Mouse (Mus musculus) stomach, embryonic 14.5 days (tissue): Measurements from ENCODE around the gene Gnl3l. TPM values are rescaled to one million over a fixed set of nuclear protein-coding genes. Genes with fewer than 3 reads are reported as not detected.
A peak's percentile ranks its signal among the peaks of the same experiment; 100 is the strongest.

ENCODE experiments used
- ATAC-seq: fragments of 200-750 bp; cut with Nextera tagmentation; 2 replicates; pipeline ENCODE4 v1.8.0; 2017; ENCODE audit warnings: low read depth, moderate TSS enrichment; ENCODE audit not compliant: insufficient number of reproducible peaks, insufficient read depth, low FRiP score
- H3K27ac ChIP-seq: fragments of 300-500 bp; sonication (generic); 2 replicates; pipeline ENCODE4 v1.5.1; 2014; ENCODE audit warnings: mild to moderate bottlenecking, low read length, moderate library complexity, mixed read lengths
- H3K27me3 ChIP-seq: fragments of 300-500 bp; sonication (generic); 2 replicates; pipeline ENCODE4 v1.6.1; 2014; ENCODE audit warnings: low read length, control low read depth, mixed read lengths; ENCODE audit not compliant: control insufficient read depth, insufficient read depth
- H3K36me3 ChIP-seq: fragments of 300-500 bp; sonication (generic); 2 replicates; pipeline ENCODE4 v1.6.1; 2014; ENCODE audit warnings: mild to moderate bottlenecking, control low read depth, low read length, moderate library complexity, mixed read lengths; ENCODE audit not compliant: control insufficient read depth, insufficient read depth
- H3K4me1 ChIP-seq: fragments of 300-500 bp; sonication (generic); 2 replicates; pipeline ENCODE4 v1.6.1; 2014; ENCODE audit warnings: low read length, control low read depth, mixed read lengths; ENCODE audit not compliant: control insufficient read depth, insufficient read depth
- H3K4me2 ChIP-seq: fragments of 300-500 bp; sonication (generic); replicated peaks from 2 replicates; pipeline ENCODE4 v1.6.1; 2014; ENCODE audit warnings: low read depth, low read length, control low read depth
- H3K4me3 ChIP-seq: fragments of 300-500 bp; sonication (generic); 2 replicates; pipeline ENCODE4 v1.5.1; 2014; ENCODE audit warnings: low read depth, low read length, control low read depth
- H3K9ac ChIP-seq: fragments of 300-500 bp; sonication (generic); replicated peaks from 2 replicates; pipeline ENCODE4 v1.6.1; 2014; ENCODE audit warnings: low read depth, mild to moderate bottlenecking, control low read depth, low read length, moderate library complexity, mixed read lengths
- H3K9me3 ChIP-seq: fragments of 300-500 bp; sonication (generic); 2 replicates; pipeline ENCODE4 v1.6.1; 2016; ENCODE audit warnings: low read depth, low read length, control low read depth; ENCODE audit not compliant: control insufficient read depth
- WGBS: fragments of 180-500 bp; shearing (Covaris S2); extraction: QIAGEN DNeasy Blood & Tissue Kit; methylation state at CpG from one replicate; pipeline ENCODE4 v1.1.7; 2014; 5-methylcytosine and 5-hydroxymethylcytosine counted together
- polyA plus RNA-seq: library from polyadenylated mRNA; unstranded; fragments of >200 nt; fragmentation: Nextera tagmentation; extraction: Ambion mirVana; gene quantifications from 2 replicates; pipeline ENCODE4 v1.2.1, GENCODE M21; 2014

Gnl3l gene
- 28.1 and 29.4 TPM in 2 replicates for polyA plus RNA-seq

- peak; percentile 98 for ATAC-seq
- Histone ChIP-seq H3K27me3 (no peaks in the 10 kb centered on the region), H3K4me2 (peak within 1 kb of the TSS; percentile 48), H3K9me3 (no peaks in the 10 kb centered on the region), H3K4me3 (peak within 1 kb of the TSS; percentile 37), H3K9ac (peak within 1 kb of the TSS; percentile 18), H3K27ac (peak within 1 kb of the TSS; percentile 33), H3K4me1 (no peaks in the 10 kb centered on the region), H3K36me3 (no peaks in the 10 kb centered on the region; the same call in 1 of the 2 replicates)
- WGBS = 24% methylated on average over 43 of the region's 43 CpGs
Observed at GRCm38 (mm10) chrX:151016938-151017877, at the start of gene Gnl3l. Gnl3l (minus strand) TSS chrX:151017322.

GRCm38 (mm10) chrX:151066071-151066666, 49.0 kb upstream of the Gnl3l start:
- no peaks in the 10 kb centered on the region for H3K9me3 ChIP-seq
- no peak overlapping the region for H3K27ac ChIP-seq
- no peak overlapping the region for H3K9ac ChIP-seq
- H3K36me3 ChIP-seq = peaks cover 4% of the 10 kb centered on the region; the same call in 1 of the 2 replicates
- WGBS = 92% methylated on average over 7 of the region's 7 CpGs
- H3K4me3 ChIP-seq = no peak overlapping the region
- ATAC-seq = no peak
- H3K27me3 ChIP-seq = no peaks in the 10 kb centered on the region
- H3K4me2 ChIP-seq = no peak overlapping the region
- no peaks in the 10 kb centered on the region for H3K4me1 ChIP-seq

- WGBS = 72% methylated on average over 3 of the region's 3 CpGs
- H3K4me2 ChIP-seq = no peak overlapping the region
- H3K9me3 ChIP-seq = no peaks in the 10 kb centered on the region
- no peak for ATAC-seq
- no peaks in the 10 kb centered on the region for H3K27me3 ChIP-seq
- no peak overlapping the region for H3K4me3 ChIP-seq
- H3K27ac ChIP-seq = no peak overlapping the region
- H3K9ac ChIP-seq = no peak overlapping the region
- no peaks in the 10 kb centered on the region for H3K4me1 ChIP-seq
- 0 out of 2 replicates have a peak, but pooled peaks cover 4% of the 10 kb centered on the region for H3K36me3 ChIP-seq
Observed at GRCm38 (mm10) chrX:151061615-151062299, 44.6 kb upstream of the Gnl3l start.

- H3K4me3 ChIP-seq = no peak overlapping the region
- WGBS = 71% methylated on average over 1 of the region's 1 CpGs
- ATAC-seq = no peak
- no peaks in the 10 kb centered on the region for H3K27me3 ChIP-seq
- H3K36me3 ChIP-seq = 0 out of 2 replicates have a peak, but pooled peaks cover 4% of the 10 kb centered on the region
- no peak overlapping the region for H3K27ac ChIP-seq
- H3K4me1 ChIP-seq = peaks cover 2% of the 10 kb centered on the region; the same call in 1 of the 2 replicates
- H3K9ac ChIP-seq = no peak overlapping the region
- H3K9me3 ChIP-seq = no peaks in the 10 kb centered on the region
- H3K4me2 ChIP-seq = no peak overlapping the region
Observed at GRCm38 (mm10) chrX:151059346-151059745, 42.2 kb upstream of the Gnl3l start.

- Histone ChIP-seq H3K9ac (no peak overlapping the region), H3K9me3 (no peaks in the 10 kb centered on the region), H3K4me1 (peaks cover 6% of the 10 kb centered on the region; the same call in 1 of the 2 replicates), H3K27ac (no peak overlapping the region), H3K4me3 (no peak overlapping the region), H3K36me3 (0 out of 2 replicates have a peak, but pooled peaks cover 4% of the 10 kb centered on the region), H3K27me3 (no peaks in the 10 kb centered on the region), H3K4me2 (no peak overlapping the region)
- ATAC-seq = peak; percentile 80; the same call in 1 of the 2 replicates
- 17% methylated on average over 1 of the region's 1 CpGs for WGBS
Observed at GRCm38 (mm10) chrX:151055559-151055958, 38.4 kb upstream of the Gnl3l start.

GRCm38 (mm10) chrX:151054489-151054888, 37.4 kb upstream of the Gnl3l start:
- H3K4me3 ChIP-seq = no peak overlapping the region
- 60% methylated on average over 5 of the region's 6 CpGs for WGBS
- peak overlapping the region; percentile 33; the same call in 1 of the 2 replicates for H3K27ac ChIP-seq
- H3K9me3 ChIP-seq = no peaks in the 10 kb centered on the region
- H3K4me2 ChIP-seq = no peak overlapping the region
- no peaks in the 10 kb centered on the region for H3K27me3 ChIP-seq
- H3K36me3 ChIP-seq = no peaks in the 10 kb centered on the region
- ATAC-seq = no peak
- peaks cover 7% of the 10 kb centered on the region; the same call in 1 of the 2 replicates for H3K4me1 ChIP-seq
- H3K9ac ChIP-seq = no peak overlapping the region

- Histone ChIP-seq H3K4me1 (peaks cover 13% of the 10 kb centered on the region; the same call in 1 of the 2 replicates), H3K4me3 (no peak overlapping the region), H3K9me3 (no peaks in the 10 kb centered on the region), H3K27me3 (no peaks in the 10 kb centered on the region), H3K27ac (no peak overlapping the region), H3K9ac (no peak overlapping the region), H3K4me2 (no peak overlapping the region), H3K36me3 (no peaks in the 10 kb centered on the region)
- no peak for ATAC-seq
- WGBS = 84% methylated on average over 7 of the region's 7 CpGs
Observed at GRCm38 (mm10) chrX:151050337-151050736, 33.2 kb upstream of the Gnl3l start.

GRCm38 (mm10) chrX:151049661-151050215, 32.6 kb upstream of the Gnl3l start:
- peak overlapping the region; percentile 53; the same call in 1 of the 2 replicates for H3K4me2 ChIP-seq
- no peaks in the 10 kb centered on the region for H3K9me3 ChIP-seq
- 53% methylated on average over 8 of the region's 8 CpGs for WGBS
- peaks cover 13% of the 10 kb centered on the region; the same call in 1 of the 2 replicates for H3K4me1 ChIP-seq
- no peaks in the 10 kb centered on the region for H3K36me3 ChIP-seq
- H3K27ac ChIP-seq = no peak overlapping the region
- ATAC-seq = no peak
- no peak overlapping the region for H3K9ac ChIP-seq
- H3K4me3 ChIP-seq = no peak overlapping the region
- no peaks in the 10 kb centered on the region for H3K27me3 ChIP-seq
